10 mouse cellular contexts compared by ENCODE assay signal in genomic region chr1:33876416-33876815, GRCm38 (mm10).
"Had no signal": no experiment of that assay in that cellular context is flagged by ENCODE, and none has a peak within 500 bp of the region (broad histone marks: within the 10 kb centered on the region; RNA-seq: fewer than 3 reads in every experiment).

No protein-coding gene starts in this region.

- DNase-seq: kidney, adult 2 months; kidney, postnatal 14 days; lung, adult 18-20 months had no signal

- H3K4me1 ChIP-seq: intestine, embryonic 15.5 days; kidney, embryonic 15.5 days; limb, embryonic 15.5 days; megakaryocyte, embryonic 14.5 days; stomach, embryonic 15.5 days had no signal

- ATAC-seq: intestine, embryonic 15.5 days; midbrain, embryonic 16.5 days had no signal

- H3K4me3 ChIP-seq: intestine, embryonic 15.5 days; kidney, embryonic 15.5 days; left cerebral cortex, adult 2 months; limb, embryonic 15.5 days; megakaryocyte, embryonic 14.5 days; stomach, embryonic 15.5 days had no signal
